Mouse (Mus musculus) splenic B cell, adult 2 months (primary cell): ENCODE measurements at regions not wholly inside any gene's neighbourhood (a gene's known extent, or its start where the extent isn't known, plus 50 kb on each side); places are given as distances from the start of the nearest gene placed in this dataset.

Source experiments
- DNase-seq: peaks from one replicate; pipeline ENCODE4 v3.0.0-alpha.2; 2011; ENCODE audit warnings: low read depth, low spot score
- H3K27me3 ChIP-seq: 2 replicates; pipeline ENCODE4 v1.6.1; 2012; ENCODE audit warnings: mild to moderate bottlenecking, low read length, moderate library complexity, mixed read lengths; ENCODE audit not compliant: control insufficient read depth, poor library complexity, insufficient read depth, severe bottlenecking
- H3K36me3 ChIP-seq: 2 replicates; pipeline ENCODE4 v1.6.1; 2012; ENCODE audit warnings: mild to moderate bottlenecking, low read length, moderate library complexity, mixed read lengths; ENCODE audit not compliant: control insufficient read depth, poor library complexity, insufficient read depth, severe bottlenecking

- Histone ChIP-seq H3K36me3 (no peaks in the 10 kb centered on the region), H3K27me3 (no peaks in the 10 kb centered on the region)
- DNase-seq, result no peak
Measured at GRCm38 (mm10) chr4:150749066-150749465, 97.1 kb upstream of the Slc45a1 start.

DNA sequence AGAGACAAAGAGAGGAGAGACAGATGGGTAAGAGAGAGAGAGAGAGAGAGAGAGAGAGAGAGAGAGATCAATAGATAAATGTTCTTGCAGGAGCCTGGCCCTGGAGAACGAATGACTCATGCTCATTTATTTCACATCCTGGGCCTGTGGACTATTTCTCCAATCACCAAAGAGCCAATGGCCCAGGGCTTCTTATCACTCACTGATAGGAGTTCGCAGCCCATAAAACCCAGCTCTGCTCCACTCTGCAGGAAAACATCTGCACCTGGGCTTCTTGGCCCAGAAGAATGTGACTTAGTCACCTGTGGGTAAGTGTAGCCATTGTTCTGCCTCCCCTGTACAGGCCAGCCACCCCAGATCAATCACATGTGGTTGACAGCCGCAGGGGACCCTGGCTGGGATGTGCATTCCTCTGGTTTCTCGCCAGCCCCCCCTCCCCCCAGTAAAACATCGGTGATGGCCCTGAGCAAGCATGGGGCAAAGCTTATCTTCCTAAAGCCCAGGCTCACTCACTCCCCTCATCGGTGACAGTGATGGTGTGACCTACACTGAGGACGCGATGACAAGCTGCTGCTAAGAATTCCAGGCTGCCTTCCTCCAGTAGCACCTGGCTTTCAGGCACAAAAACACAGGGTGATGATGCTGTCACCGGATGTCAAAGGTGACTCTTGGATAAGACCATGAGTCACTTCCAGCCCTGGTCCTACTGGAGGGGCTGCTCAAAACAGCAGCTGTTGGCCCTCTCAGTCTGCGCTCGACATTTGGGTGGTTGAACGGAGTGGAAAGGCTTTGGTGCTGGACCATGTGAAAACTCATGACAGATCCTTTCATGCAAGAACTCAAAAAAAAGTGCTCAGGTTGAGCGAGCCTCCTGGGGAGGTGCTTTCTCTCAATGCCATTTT, 96.4 kb upstream of the Slc45a1 start:
- Histone ChIP-seq H3K36me3 (no peaks in the 10 kb centered on the region), H3K27me3 (no peaks in the 10 kb centered on the region)
- no peak for DNase-seq

- no peak for DNase-seq
- no peaks in the 10 kb centered on the region for H3K27me3 ChIP-seq
- no peaks in the 10 kb centered on the region for H3K36me3 ChIP-seq
Measured at GRCm38 (mm10) chr4:150746430-150746923, 94.5 kb upstream of the Slc45a1 start.

GRCm38 (mm10) chr4:150745529-150746429, 93.8 kb upstream of the Slc45a1 start:
- H3K27me3 ChIP-seq, result no peaks in the 10 kb centered on the region
- no peaks in the 10 kb centered on the region for H3K36me3 ChIP-seq
- no peak for DNase-seq

GRCm38 (mm10) chr4:150743508-150743907, 91.5 kb upstream of the Slc45a1 start:
- DNase-seq, result no peak
- Histone ChIP-seq H3K27me3 (no peaks in the 10 kb centered on the region), H3K36me3 (no peaks in the 10 kb centered on the region)

GRCm38 (mm10) chr4:150743103-150743502, 91.1 kb upstream of the Slc45a1 start:
- Histone ChIP-seq H3K27me3 (no peaks in the 10 kb centered on the region), H3K36me3 (no peaks in the 10 kb centered on the region)
- DNase-seq, result no peak

- DNase-seq, result no peak
- Histone ChIP-seq H3K27me3 (no peaks in the 10 kb centered on the region), H3K36me3 (no peaks in the 10 kb centered on the region)
Measured at GRCm38 (mm10) chr4:150741810-150742209, 89.8 kb upstream of the Slc45a1 start.

GRCm38 (mm10) chr4:150740167-150740566, 88.2 kb upstream of the Slc45a1 start:
- DNase-seq, result no peak
- H3K36me3 ChIP-seq, result no peaks in the 10 kb centered on the region

GRCm38 (mm10) chr4:150738736-150739135, 86.8 kb upstream of the Slc45a1 start:
- DNase-seq, result no peak
- no peaks in the 10 kb centered on the region for H3K27me3 ChIP-seq
- H3K36me3 ChIP-seq, result no peaks in the 10 kb centered on the region

More at GRCm38 (mm10) chr4:150740167-150740566, 88.2 kb upstream of the Slc45a1 start:
- no peaks in the 10 kb centered on the region for H3K27me3 ChIP-seq

- no peaks in the 10 kb centered on the region for H3K36me3 ChIP-seq
Measured at GRCm38 (mm10) chr4:150730061-150730812, 78.3 kb upstream of the Slc45a1 start.

DNA sequence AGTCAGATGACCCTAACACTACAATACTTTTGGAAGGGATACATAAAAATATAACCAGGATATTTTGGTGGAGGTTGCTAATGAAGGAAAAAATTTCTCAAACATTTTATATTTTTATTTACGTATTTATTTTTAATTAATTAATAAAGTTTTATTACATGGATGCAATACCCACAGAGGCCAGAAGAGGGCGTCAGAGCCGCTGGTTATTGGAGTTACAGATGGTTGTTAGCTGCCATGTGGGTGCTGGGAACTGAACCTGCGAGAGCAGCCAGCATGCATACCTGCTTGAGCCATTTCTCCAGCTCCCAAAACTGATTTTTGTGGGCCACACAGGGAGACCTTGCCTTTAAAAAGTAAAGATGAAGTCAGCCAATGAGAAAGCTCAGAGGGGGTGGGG, 74.6 kb upstream of the Slc45a1 start:
- Histone ChIP-seq H3K36me3 (no peaks in the 10 kb centered on the region), H3K27me3 (no peaks in the 10 kb centered on the region)
- DNase-seq, result no peak

More at GRCm38 (mm10) chr4:150730061-150730812, 78.3 kb upstream of the Slc45a1 start:
- no peak for DNase-seq
- H3K27me3 ChIP-seq, result no peaks in the 10 kb centered on the region

DNA sequence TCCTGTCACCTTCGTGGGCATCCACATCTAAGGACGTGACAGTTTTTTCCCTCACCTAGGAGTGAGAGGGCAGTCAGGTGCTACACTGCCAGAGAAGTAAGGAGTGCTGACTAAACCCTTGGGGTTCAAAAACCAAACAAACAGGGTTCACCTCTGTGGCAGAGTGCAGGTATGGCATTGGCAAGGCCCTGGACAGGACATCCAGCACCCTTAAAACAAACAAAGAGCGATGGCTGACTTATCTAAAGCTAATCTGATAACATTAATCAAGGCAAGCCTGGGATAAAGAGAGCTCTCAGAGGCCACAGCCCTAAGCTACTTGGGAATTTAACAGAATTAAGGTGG, 74.1 kb upstream of the Slc45a1 start:
- Histone ChIP-seq H3K36me3 (no peaks in the 10 kb centered on the region), H3K27me3 (no peaks in the 10 kb centered on the region)
- DNase-seq, result no peak

GRCm38 (mm10) chr4:150725443-150726135, 73.6 kb upstream of the Slc45a1 start:
- DNase-seq, result no peak
- no peaks in the 10 kb centered on the region for H3K27me3 ChIP-seq

GRCm38 (mm10) chr4:150724823-150725222, 72.8 kb upstream of the Slc45a1 start:
- Histone ChIP-seq H3K27me3 (no peaks in the 10 kb centered on the region), H3K36me3 (no peaks in the 10 kb centered on the region)
- no peak for DNase-seq

More at GRCm38 (mm10) chr4:150725443-150726135, 73.6 kb upstream of the Slc45a1 start:
- no peaks in the 10 kb centered on the region for H3K36me3 ChIP-seq
